Mouse (Mus musculus) heart, postnatal 0 days (tissue): ENCODE results near the gene Wscd1.

Experiments used
- CTCF ChIP-seq: IDR thresholded peaks from 2 replicates; pipeline ENCODE4 v1.5.1; 2016; ENCODE audit warnings: antibody characterized with exemption, control low read depth, low read depth
- EP300 ChIP-seq: IDR thresholded peaks from 2 replicates; pipeline ENCODE4 v1.6.1; 2016; ENCODE audit warnings: antibody characterized with exemption, low read depth

DNA sequence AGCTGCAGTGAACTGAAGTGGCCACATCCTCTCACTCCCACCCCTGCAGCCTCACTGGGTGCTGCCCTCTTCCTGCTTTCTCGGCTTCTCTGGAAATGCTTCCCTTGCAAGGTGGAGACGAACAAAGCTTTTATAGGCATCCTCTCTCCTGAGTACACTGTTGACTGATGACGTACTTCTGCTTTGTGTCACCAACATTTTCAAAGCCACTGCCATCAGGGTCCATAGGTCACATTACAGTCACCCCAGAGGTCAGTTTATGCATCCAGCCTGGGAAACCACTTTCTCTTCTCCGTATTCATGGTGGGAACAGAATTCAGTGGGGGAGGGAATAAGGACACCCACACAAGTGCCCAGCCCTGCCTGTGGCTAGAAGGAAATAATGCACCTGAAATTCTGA is 23.1 kb downstream of the Wscd1 start:
- no peak for TF ChIP-seq EP300
- TF ChIP-seq CTCF: no peak
